Mouse (Mus musculus): ENCODE data around the gene Ube2n. TPM values are rescaled to one million over a fixed set of nuclear protein-coding genes. Genes with fewer than 3 reads are reported as not detected.

Gene Ube2n
- total RNA-seq (2021), result 100 to 1,000 TPM; 213 to 231 TPM

DNA sequence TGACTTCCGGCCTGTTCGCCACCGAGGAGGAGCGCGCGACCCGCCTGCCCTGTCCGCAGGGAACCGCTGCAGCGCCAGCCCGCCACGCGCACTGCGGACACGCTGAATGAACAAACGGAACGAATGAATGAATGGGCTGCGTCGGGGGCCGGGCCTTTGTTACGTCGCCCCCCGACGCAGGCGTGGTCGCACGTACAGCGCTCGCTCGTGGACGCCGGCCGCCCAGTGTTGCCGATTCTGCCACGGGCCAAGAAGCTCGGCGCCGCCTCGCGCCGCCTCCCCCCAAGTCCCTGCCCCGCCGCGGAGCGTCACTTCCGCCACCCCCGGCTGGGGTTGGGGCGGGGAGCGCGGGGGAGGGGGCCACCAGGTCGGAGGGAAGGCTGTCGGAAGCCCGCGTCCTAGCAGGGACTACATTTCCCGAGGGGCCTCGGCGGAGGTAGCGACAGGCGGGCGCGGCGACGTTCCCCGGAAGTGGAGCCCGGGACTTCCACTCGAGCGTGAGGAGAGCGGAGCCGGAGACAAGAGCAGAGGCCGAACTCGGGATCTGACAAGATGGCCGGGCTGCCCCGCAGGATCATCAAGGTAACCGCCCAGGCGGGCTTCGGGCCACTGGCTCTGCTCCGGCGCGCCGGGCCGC is at the start of gene Ube2n:
TSS of gene Ube2n (plus strand) at position 490 of the 637 bp plus-strand sequence.
- intact Hi-C loops (cut with DNase I), result no loop called here

DNA sequence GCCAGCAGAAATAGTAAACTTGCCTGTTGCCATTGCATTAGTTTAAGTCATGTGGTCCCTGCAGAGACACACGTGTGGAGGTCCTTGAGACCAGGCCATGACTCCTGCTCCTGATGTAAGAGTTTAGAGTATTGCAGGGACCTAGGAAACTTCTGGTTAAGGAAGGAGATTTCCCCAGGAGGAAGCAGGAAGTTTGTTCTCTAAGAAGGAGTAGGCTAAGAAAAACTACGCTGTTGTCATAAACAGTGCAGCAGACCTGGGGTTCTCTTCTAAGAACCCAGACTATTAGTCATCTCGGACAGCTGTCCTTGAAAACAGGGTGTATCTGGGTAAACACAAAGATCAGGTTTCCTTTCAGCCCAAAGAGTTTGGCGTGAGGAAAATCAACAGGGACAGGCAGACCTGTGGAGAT is 49.5 kb upstream of the Ube2n start:
- intact Hi-C loops (cut with DNase I), result no loop called here
- DNase-seq, result no peak

More for the DNA sequence above, at the start of gene Ube2n:
- DNase-seq, result peak; percentile 100

DNA sequence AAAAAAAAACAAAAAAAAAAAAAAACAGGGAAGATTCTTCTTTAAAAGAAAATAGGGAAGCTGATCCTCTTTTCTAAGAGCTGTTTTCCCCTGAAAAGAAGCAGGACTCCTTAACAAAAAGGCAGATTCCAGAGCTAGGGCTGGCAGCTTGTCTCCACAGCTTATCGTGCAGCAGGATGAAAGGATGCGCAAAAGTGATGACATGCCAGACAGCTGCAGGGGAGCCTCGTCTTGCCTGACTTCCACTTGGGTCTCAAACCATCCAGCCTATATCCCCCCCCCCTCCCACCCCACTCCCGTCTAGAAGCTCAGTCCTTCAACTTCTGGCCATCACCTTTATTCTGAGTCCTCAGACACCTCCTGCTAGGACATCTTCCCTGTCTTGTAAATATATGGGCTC is 46.1 kb upstream of the Ube2n start:
- intact Hi-C loops (cut with DNase I), result no loop called here
- DNase-seq, result no peak

DNA sequence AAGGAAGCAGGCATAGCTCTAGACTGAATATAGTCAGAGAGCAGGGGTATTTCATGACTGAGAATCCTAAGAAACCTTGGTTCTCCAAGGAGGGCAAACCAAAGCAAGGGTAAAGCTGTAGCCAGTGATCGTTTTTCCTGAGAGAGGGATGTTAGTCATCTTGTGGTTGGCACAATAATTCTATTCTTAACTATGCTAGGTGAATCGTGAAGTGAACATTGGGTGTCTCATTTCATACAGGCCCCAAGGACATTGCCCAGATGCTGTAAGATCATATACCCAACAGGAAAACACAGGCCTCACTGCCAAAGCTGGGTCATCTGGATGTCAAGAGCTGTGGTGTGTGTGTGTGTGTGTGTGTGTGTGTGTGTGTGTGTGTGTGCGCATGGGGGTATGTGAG is 43.8 kb upstream of the Ube2n start:
- intact Hi-C loops (cut with DNase I), result loop anchor here (10.0 kb wide), 2 partner anchors 236 to 386 kb away; no protein-coding TSS in a partner anchor

DNA sequence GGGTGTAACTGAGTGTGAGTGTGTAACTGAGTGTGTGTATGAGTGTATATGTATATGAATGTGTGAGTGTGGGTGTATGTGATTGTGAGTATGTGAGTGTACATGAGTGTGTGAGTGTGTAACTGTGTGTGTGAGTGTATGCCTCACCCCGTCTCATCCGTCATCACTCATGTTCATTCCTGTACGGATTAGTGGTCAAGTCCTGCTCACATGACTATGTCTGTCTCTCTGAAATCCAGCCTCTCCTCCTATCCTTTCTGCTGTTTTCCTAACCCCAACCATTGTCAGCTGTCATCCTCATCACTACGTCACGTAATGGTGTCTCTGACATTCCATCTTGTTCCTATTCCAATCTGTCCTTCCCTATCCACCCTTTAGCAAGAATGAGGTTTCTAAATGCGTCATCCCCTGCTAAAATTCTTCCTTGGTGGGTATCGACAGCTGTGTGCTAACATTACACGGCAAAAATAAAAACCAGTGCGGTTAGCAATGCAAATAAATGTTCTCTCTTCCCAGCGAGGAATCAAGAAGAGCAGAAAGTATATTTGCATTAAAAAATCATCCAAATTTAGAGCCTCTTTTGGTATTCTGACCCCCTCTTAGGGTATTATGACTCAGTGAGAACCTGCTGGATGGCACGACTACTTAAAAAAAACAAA is 42.9 kb upstream of the Ube2n start:
- DNase-seq, result no peak
- intact Hi-C loops (cut with DNase I), result loop anchor here (10.0 kb wide), 2 partner anchors 237 to 387 kb away; no protein-coding TSS in a partner anchor

More for the DNA sequence above, 43.8 kb upstream of the Ube2n start:
- DNase-seq, result no peak

DNA sequence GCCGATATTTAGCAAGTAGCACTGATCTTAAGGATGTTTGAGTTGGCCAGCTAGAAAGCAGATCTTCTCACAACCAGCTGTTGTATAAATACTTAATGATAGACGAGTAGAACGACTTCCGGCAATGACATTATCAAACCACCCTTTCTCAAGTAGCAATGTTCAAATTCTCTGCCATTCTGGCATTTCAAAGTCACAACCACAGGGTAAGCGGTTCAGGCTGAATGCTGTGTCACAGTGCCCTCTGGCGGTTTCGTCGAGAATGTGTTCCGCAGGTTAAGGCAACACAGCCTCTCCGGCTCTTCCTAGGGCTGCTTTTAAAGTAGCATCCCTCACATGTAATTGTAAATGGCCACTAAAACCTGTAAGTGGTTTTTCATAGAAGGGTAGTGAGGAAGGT is 39.0 kb upstream of the Ube2n start:
- DNase-seq, result peak; percentile 88

DNA sequence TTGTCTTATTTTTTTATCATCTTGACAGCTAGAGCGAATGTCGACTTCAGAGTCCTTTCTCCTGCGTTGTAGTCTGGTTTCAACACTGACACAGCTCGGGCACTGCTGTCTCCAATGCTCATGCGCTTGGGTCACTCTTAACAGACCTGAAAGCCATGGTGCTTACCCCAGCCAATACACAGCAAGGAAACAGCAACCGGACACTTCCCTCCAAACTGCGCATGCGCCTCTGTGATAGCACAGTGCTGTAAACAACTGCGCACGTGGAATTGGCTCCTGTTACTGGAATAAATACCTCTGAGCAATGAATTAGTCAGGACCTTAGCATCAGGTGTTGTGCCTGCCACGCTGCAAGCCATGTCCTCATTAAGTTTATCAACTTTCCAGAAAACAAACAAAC is 37.4 kb upstream of the Ube2n start:
- intact Hi-C loops (cut with DNase I), result loop anchor here (10.0 kb wide), 2 partner anchors 243 to 393 kb away; no protein-coding TSS in a partner anchor

More for the DNA sequence above, 39.0 kb upstream of the Ube2n start:
- intact Hi-C loops (cut with DNase I), result loop anchor here (2.0 to 10.0 kb wide), 3 partner anchors 241 to 483 kb away; no protein-coding TSS in a partner anchor

DNA sequence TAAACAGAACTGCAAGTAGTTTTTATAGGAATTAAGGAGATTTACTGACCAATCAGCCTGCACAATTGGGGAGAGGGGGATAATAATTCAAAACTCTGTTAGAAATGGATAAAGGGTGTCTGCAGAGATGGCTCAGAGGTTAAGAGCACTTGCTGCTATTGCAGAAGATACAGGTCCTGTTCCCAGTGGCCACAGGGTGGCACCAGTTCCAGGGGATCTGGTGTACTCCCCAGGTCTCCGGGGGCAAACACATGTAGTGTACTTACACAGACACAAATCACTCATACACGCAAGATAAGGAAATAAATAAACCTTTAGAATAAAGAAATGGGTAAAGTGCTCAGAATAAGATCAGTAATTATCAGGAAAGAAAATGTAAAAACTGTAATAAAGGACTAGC is 25.3 kb upstream of the Ube2n start:
- DNase-seq, result peak; percentile 38
- intact Hi-C loops (cut with DNase I), result no loop called here

More for the DNA sequence above, 37.4 kb upstream of the Ube2n start:
- DNase-seq, result no peak

DNA sequence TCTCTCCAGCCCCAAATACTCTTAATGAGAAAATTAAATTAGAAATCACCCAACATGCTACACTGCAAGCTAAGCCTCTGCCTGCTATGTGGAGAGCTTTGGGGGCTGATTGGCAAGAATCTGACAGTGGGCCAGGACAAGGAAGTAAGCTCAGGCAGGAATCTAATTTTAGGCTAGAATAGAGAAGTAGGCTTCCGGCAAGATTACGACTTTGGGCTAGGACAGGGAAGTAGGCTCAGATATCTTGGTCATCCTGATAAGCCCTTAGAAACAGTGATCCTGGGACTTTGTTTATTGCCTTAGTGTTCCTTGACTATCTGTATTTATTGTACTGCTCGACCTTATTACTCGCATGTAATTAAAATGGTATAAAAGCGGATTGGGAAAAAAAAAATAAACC is 20.7 kb upstream of the Ube2n start:
- intact Hi-C loops (cut with DNase I), result no loop called here
- no peak for DNase-seq

DNA sequence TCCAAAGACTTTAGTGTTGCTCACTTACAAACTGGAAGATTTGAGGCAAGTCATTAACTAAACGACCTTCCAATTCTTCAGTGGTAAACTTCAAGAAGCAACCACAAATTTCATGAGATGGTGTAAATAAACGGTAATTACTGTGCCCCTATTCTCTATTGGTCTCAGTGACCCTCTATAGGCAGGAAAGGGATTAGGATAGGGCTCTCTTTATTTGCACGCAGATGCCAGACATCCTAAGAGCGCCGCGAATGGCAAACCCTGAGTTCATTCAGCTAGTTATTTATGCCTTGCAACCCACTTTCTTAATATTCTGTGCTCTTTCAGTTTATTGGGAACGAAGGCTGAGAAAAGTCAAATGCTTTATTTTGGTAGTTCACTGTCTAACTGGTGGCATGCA is 13.9 kb upstream of the Ube2n start:
- intact Hi-C loops (cut with DNase I), result no loop called here
- DNase-seq, result no peak

DNA sequence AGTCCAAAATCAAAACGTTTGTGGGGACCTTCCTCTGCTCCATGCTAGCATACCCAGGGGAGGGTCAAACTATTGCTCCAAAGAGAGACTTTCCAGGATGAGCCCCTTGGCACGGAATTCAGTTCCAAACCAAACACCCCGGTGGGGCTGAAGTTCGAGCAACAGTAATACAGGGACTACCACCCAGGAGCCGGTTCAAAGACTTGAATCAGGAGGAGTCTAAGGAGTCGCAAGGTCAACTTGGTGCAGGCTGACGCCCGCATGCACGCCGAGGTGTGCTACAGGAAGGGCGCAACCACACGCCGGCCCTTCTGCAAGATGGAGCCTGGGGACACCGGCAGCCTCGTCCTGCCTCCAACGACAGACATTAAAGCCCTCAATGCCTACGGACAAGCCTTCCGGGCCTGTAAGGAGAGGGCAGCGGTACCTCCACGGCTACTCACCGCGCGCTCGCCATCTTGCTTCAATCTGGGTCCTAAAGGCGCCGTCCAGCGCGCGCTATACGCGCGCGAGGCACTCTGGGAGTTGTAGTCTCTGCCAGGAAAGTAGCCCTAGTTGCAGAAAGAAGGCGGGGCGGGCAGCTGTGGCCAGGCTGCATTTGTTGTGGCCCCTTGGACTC is 13.4 kb upstream of the Ube2n start, which contains the start of gene Mrpl42:
TSS of gene Mrpl42 (minus strand) at position 478 of the 619 bp plus-strand sequence.
- intact Hi-C loops (cut with DNase I), result no loop called here
- DNase-seq, result peak; percentile 90

DNA sequence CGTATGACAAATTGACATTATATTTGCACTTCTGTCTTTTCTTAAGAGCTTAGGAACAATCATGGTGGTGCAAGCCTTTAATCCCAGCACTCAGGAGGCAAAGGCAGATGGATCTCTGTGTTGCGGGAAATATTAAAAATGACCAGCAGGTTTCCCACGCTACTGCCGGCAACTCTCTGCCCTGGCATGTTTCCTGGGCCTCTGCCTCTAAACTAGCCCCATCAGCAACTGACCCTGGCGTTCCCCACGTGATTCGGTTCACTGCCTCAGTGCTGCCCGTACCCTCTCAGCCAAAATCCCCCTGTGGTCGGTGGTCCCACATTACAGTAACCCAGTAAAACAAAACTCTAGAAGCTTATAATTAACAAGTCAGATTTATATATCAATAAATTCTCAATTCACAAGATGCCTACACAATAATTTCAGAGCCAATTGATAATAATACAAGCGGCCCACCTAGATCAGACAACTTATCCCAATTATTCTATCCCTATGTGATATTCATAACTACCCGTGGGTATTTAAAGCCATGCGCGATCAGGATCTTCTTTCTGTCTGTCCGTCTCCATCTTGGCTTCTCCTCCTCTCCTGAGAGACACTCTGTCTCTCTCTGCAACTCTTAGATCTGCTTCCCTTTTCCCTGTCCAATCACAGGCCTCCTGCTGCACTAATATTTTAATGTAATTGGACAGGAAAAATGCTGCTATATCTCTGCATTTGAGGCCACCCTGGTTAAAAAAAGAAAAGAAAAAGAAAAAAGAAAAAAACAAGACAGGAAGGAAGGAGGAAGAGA is 11.3 kb upstream of the Ube2n start:
- intact Hi-C loops (cut with DNase I), result no loop called here
- DNase-seq, result no peak

DNA sequence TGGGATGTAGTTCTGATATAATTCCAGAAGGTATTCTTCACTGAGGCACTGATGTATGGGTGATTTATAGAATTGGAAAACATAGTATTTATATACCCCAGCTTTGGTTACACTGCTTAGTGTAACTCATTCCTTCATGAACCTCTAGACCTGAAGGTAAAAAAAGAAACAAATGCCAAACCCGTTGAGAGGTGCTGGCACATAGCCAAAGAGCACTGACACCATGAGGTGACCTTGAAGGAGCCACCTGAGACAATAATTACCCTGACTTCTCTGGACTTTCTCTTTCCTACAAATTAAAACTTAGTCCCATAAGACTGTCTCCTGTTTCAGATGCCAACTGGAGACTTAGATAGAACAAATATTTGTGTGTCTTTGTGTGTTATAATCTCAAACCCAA is 10.6 kb upstream of the Ube2n start:
- no peak for DNase-seq
- intact Hi-C loops (cut with DNase I), result no loop called here

DNA sequence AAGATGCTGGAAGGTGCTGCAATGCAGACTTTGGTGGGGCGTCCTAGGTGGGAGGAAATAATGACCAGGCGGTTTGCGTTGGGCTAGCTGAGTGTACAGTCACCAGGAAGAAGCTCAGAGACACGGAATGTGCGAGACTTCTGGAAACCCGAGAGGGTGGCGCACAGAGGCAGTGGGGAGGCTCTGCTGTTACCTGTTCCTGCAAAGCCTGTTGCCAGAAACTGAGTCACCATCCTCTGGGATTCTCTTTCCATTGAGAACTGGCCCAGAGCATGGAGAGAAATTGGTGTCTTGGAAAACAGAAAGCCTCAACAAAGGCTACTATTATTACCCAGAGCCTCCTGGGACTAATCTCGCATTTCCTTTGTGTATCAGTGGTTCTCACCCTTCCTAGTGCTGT is 6.8 kb upstream of the Ube2n start:
- no peak for DNase-seq
- intact Hi-C loops (cut with DNase I), result no loop called here

DNA sequence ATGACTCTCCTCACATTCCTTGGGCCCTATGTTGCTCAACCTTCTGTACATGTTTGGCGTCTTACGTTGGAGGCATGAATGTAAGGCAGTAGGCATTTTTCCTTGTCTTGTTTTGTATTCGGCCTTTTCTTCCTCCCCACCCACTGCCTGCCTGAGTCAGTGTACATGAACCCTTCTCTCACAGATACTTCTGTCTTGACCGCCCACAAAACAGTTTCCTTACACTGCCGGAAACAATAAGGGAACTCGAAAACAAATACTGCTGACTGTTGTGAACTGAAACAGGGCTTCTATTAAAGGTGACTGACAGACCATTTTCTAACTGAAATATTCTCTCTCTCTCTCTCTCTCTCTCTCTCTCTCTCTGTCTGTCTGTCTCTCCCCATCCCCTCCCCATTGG is 6.2 kb upstream of the Ube2n start:
- DNase-seq, result no peak
- intact Hi-C loops (cut with DNase I), result no loop called here

DNA sequence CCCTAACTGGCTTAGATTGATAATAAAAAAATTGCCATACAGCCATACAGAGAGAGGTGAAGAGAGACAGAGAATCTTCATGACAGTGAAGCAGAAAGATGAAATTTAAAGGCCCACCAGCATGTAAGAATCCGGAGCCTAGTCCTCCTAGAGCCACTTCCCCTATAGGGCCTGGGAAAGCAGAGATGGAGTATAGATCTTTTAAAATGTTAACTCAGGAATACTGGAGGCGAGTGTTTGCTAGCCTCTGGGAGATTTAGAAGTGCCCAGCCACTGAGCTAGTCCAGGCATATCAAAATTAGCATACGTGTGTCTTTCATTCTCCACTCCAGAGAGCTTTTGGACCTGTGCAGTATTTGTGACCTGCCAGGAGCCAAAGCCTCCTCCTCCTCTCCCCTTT is 5.7 kb upstream of the Ube2n start:
- DNase-seq, result no peak

DNA sequence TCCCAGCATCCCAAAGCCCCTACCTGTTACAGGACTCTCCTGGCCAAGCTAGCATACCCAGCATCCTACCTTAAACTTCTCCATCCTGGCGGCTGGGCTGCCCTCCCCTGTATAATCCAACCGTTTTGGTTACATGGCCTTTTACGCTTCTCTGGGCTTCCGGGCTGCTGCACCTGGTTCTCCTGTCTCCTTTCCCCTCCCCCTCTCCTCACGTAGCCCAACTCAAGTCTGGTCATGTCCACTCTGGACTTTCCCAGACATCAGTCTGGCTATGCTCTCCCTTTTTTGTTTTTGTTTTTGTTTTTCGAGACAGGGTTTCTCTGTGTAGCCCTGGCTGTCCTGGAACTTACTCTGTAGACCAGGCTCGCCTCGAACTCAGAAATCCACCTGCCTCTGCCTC is 2.3 kb upstream of the Ube2n start:
- intact Hi-C loops (cut with DNase I), result no loop called here
- DNase-seq, result no peak

More for the DNA sequence above, 5.7 kb upstream of the Ube2n start:
- intact Hi-C loops (cut with DNase I), result no loop called here

DNA sequence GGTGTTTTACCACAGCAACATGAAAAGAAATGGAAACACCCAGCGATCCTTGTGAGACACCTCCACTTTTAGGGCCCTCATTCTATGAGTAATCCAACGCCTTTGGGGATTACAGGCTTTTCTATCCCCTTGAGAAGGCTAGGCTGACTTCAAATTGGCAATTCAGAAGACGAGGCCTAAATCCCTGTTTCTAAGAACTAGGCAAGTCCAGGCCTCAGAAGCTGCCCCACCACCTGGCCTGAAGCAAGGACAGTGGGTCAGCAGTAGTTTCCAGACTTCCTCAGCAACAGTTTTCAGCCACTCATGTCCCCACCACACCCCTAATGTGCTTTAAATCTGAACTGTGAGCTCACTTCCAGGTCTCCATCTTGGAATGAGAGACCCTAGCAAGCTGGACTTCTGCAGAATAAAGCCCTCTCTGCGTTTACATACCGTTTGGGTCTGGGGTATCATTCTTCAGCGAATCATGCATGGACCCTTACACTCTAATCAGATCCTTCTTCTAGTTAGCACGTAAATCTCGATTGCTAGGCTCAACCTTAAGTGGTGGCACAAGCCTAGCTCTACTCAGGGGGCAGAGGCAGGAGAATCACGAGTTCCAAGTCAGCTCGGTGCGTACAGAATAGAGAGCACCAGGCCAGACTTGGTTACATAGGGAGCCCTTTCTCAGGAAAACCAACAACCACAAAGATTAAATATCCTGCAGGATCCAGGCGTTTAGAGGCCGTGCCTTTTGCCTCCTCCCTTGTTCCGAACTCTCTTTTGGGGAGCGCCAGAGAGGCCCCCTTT is 983 bp upstream of the Ube2n start:
- intact Hi-C loops (cut with DNase I), result no loop called here
- no peak for DNase-seq

DNA sequence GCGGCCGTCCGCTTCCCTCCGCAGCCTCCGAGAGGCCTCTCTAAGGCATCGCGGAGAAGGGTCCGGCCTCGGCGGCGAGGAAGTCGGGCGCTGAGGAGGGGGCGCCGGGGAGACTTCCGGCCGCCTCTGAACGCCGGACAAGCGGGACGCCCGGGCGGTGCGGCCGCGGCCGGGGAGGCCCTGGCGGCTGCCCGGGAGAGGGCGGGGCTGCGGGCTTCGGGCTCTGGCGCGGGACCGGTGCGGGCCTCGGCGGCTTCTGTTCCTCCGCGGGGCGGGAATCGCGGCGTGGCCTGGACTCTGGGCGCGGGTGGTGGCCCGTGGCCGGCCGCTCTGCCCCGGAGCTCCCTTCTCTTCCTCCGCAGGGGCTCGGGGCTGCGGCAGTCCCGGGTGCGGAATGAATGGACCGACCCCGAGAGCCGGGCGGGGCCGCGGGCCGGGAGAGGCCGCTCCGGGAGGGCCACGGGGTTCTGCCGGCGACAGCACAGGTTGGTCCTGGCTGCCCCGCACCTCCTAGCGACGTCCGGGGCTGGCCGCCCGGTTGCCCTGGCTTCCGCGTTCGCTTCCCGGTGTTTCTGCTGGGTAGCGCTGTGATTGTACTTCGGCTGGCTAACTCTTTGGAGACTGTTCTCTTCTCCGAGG is 467 bp downstream of the Ube2n start:
- DNase-seq, result peak; percentile 35
- intact Hi-C loops (cut with DNase I), result no loop called here

DNA sequence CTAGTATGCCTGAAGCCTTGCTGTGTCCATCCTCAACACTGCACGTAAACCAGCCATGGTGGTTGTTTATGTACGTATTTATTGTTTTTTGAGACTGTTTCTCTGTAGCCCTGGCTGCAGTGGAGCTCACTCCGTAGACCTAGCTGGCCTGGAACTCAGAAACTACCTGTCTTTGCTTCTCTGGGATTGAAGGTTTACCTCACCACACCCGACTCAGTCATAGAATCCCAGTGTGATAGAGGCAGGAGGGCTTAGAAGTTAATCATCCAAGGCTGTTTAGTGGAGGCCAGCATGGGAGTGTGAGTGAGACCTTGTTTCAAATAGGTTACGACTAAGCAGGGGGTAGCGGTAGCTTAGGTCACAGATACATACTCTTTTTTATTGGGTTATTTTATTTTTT is 2.7 kb downstream of the Ube2n start:
- intact Hi-C loops (cut with DNase I), result no loop called here

More for the DNA sequence above, 2.7 kb downstream of the Ube2n start:
- no peak for DNase-seq
